Mouse (Mus musculus) CH12.LX (cell line): ENCODE data around the gene Fnip1. TPM values are rescaled to one million over a fixed set of nuclear protein-coding genes. Genes with fewer than 3 reads are reported as not detected.

Experiments used
- DNase-seq: peaks from one replicate; pipeline ENCODE4 v3.0.0-alpha.2; 2013; ENCODE audit errors: extremely low read depth
- H3K27ac ChIP-seq: 2 replicates; pipeline ENCODE4 v1.5.1; 2012; ENCODE audit warnings: low read depth, mild to moderate bottlenecking, control low read depth, moderate library complexity; ENCODE audit not compliant: insufficient read depth
- H3K27me3 ChIP-seq: replicated peaks from 2 replicates; pipeline ENCODE3; 2012; ENCODE audit warnings: inconsistent platforms
- H3K36me3 ChIP-seq, 2 experiments: replicated peaks in 1 of 2; 2 replicates each; pipeline versions ENCODE3 to v1.6.1; 2012; ENCODE audit warnings: inconsistent platforms in 1 of 2, low read length in 1 of 2, mild to moderate bottlenecking in 1 of 2, mixed read lengths in 1 of 2, moderate library complexity in 1 of 2; ENCODE audit not compliant: control insufficient read depth in 1 of 2, insufficient read depth in 1 of 2
- H3K4me1 ChIP-seq, 2 experiments: 2 replicates each; pipeline ENCODE4 v1.6.1; 2012; ENCODE audit warnings: inconsistent platforms in 1 of 2, moderate library complexity in 1 of 2; ENCODE audit not compliant: insufficient read depth in 2 of 2, control insufficient read depth in 1 of 2
- H3K4me2 ChIP-seq: 2 replicates; pipeline ENCODE4 v1.6.1; 2012; ENCODE audit warnings: low read depth, mild to moderate bottlenecking, control low read depth; ENCODE audit not compliant: poor library complexity, insufficient read depth, severe bottlenecking
- H3K4me3 ChIP-seq, 3 experiments: fragments of 150-350 bp in 1 of 3; sonication (generic) in 1 of 3; replicated peaks in 1 of 3; 2 replicates each; pipeline versions ENCODE3 to v1.5.1; 2011 to 2012; ENCODE audit warnings: low read depth in 2 of 3, low read length in 2 of 3, mild to moderate bottlenecking in 2 of 3, moderate library complexity in 2 of 3, control low read depth in 1 of 3, improper control_type of control experiment in 1 of 3, inconsistent platforms in 1 of 3, mixed read lengths in 1 of 3; ENCODE audit not compliant: poor library complexity in 1 of 3
- H3K79me2 ChIP-seq: replicated peaks from 2 replicates; pipeline ENCODE4 v1.6.1; 2012; ENCODE audit warnings: mild to moderate bottlenecking, moderate library complexity; ENCODE audit not compliant: control insufficient read depth, poor library complexity, insufficient read depth, severe bottlenecking; ENCODE audit errors: extremely low read depth
- H3K9ac ChIP-seq: 2 replicates; pipeline ENCODE4 v1.6.1; 2012; ENCODE audit warnings: low read depth, mild to moderate bottlenecking, control low read depth, moderate library complexity; ENCODE audit not compliant: insufficient read depth
- H3K9me3 ChIP-seq: replicated peaks from 2 replicates; pipeline ENCODE3; 2012; ENCODE audit warnings: low read length, inconsistent platforms, mixed read lengths
- BHLHE40 ChIP-seq: IDR thresholded peaks from 2 replicates; pipeline ENCODE4 v1.6.1; 2011; ENCODE audit warnings: mild to moderate bottlenecking, low read depth, low read length, improper control_type of control experiment
- CTCF ChIP-seq, 2 experiments: IDR thresholded peaks in 1 of 2; conservative IDR thresholded peaks in 1 of 2; 2 replicates each; pipeline ENCODE4 v1.5.1; 2011 to 2012; ENCODE audit warnings: low read depth in 2 of 2, low read length in 2 of 2, improper control_type of control experiment in 1 of 2, inconsistent platforms in 1 of 2, mild to moderate bottlenecking in 1 of 2, moderate library complexity in 1 of 2
- E2F4 ChIP-seq: IDR thresholded peaks from 2 replicates; pipeline ENCODE4 v1.6.1; 2011; ENCODE audit warnings: low read depth, low read length, improper control_type of control experiment; ENCODE audit not compliant: insufficient replicate concordance
- EP300 ChIP-seq: IDR thresholded peaks from 2 replicates; pipeline ENCODE4 v1.6.1; 2011; ENCODE audit warnings: low read length, improper control_type of control experiment
- ETS1 ChIP-seq: conservative IDR thresholded peaks from 2 replicates; pipeline ENCODE4 v1.6.1; 2012; ENCODE audit warnings: low read depth, mild to moderate bottlenecking, inconsistent platforms, low read length, improper control_type of control experiment, moderate library complexity
- IRF4 ChIP-seq: IDR thresholded peaks from 2 replicates; pipeline ENCODE4 v1.6.1; 2014; ENCODE audit warnings: low read depth, mild to moderate bottlenecking, inconsistent platforms, low read length, improper control_type of control experiment
- JUN ChIP-seq: IDR thresholded peaks from 2 replicates; pipeline ENCODE4 v1.6.1; 2011; ENCODE audit warnings: low read depth, mild to moderate bottlenecking, low read length, improper control_type of control experiment, moderate library complexity; ENCODE audit not compliant: insufficient read depth
- MAX ChIP-seq: IDR thresholded peaks from 2 replicates; pipeline ENCODE4 v1.6.1; 2011; ENCODE audit warnings: low read length, improper control_type of control experiment
- MAZ ChIP-seq: IDR thresholded peaks from 2 replicates; pipeline ENCODE4 v1.6.1; 2012; ENCODE audit warnings: low read depth, mild to moderate bottlenecking, inconsistent platforms, low read length, improper control_type of control experiment, moderate library complexity
- MEF2A ChIP-seq: IDR thresholded peaks from 2 replicates; pipeline ENCODE4 v1.6.1; 2014; ENCODE audit warnings: low read depth, mild to moderate bottlenecking, inconsistent platforms, low read length, improper control_type of control experiment, borderline replicate concordance
- MYC ChIP-seq: IDR thresholded peaks from 2 replicates; pipeline ENCODE4 v1.6.1; 2011; ENCODE audit warnings: low read depth, mild to moderate bottlenecking, improper control_type of control experiment, low read length
- POLR2AphosphoS2 ChIP-seq: IDR thresholded peaks from 2 replicates; pipeline ENCODE4 v1.6.1; 2011; ENCODE audit warnings: low read depth, low read length, improper control_type of control experiment
- SIN3A ChIP-seq: IDR thresholded peaks from 2 replicates; pipeline ENCODE4 v1.6.1; 2012; ENCODE audit warnings: low read length, improper control_type of control experiment, inconsistent platforms
- SMC3 ChIP-seq: IDR thresholded peaks from 2 replicates; pipeline ENCODE4 v1.6.1; 2011; ENCODE audit warnings: low read depth, low read length, improper control_type of control experiment
- TBP ChIP-seq: conservative IDR thresholded peaks from 2 replicates; pipeline ENCODE4 v1.6.1; 2011; ENCODE audit warnings: low read depth, low read length, improper control_type of control experiment
- TCF12 ChIP-seq: IDR thresholded peaks from 2 replicates; pipeline ENCODE4 v1.6.1; 2014; ENCODE audit warnings: low read depth, mild to moderate bottlenecking, inconsistent platforms, low read length, improper control_type of control experiment
- UBTF ChIP-seq: IDR thresholded peaks from 2 replicates; pipeline ENCODE4 v1.6.1; 2012; ENCODE audit warnings: low read depth, mild to moderate bottlenecking, inconsistent platforms, low read length, improper control_type of control experiment, moderate library complexity
- USF1 ChIP-seq: IDR thresholded peaks from 2 replicates; pipeline ENCODE4 v1.6.1; 2014; ENCODE audit warnings: low read depth, mild to moderate bottlenecking, inconsistent platforms, low read length, improper control_type of control experiment
- USF2 ChIP-seq: conservative IDR thresholded peaks from 2 replicates; pipeline ENCODE4 v1.6.1; 2011; ENCODE audit warnings: low read depth, low read length, improper control_type of control experiment
- dilution Hi-C: fragments of 300-500 bp; cut with MboI; formaldehyde crosslinking; loops from 2 replicates; pipeline ENCODE4 v1.14.3; 2020; ENCODE audit warnings: low sequenced_read_pairs; ENCODE audit not compliant: extremely low pct_unique_long_range_greater_than_20kb, extremely low pct_ligation_motif_present
- in situ Hi-C: fragments of 300-500 bp; cut with MboI; formaldehyde crosslinking; loops from 3 replicates; pipeline ENCODE4 v1.14.3; 2019; ENCODE audit warnings: low sequenced_read_pairs, low pct_ligation_motif_present, low pct_unique_long_range_greater_than_20kb, mixed read lengths
- polyA plus RNA-seq: library from polyadenylated mRNA; unstranded; fragments of >175 nt; gene quantifications from 2 replicates; pipeline ENCODE4 v1.2.1, GENCODE M21; 2012; ENCODE audit warnings: low read depth; ENCODE audit not compliant: insufficient read length
- total RNA-seq, 2 experiments: library from RNA; depleted of rRNA; stranded (reverse); fragments of 300-350 nt in 1 of 2; fragments of >200 nt in 1 of 2; gene quantifications; 2 replicates each; pipeline ENCODE4 v1.2.3; 2012 to 2014

Gene Fnip1
- total and polyA plus RNA-seq, 3 experiments = 15.4 to 24.5 (median 21.8) TPM

DNA sequence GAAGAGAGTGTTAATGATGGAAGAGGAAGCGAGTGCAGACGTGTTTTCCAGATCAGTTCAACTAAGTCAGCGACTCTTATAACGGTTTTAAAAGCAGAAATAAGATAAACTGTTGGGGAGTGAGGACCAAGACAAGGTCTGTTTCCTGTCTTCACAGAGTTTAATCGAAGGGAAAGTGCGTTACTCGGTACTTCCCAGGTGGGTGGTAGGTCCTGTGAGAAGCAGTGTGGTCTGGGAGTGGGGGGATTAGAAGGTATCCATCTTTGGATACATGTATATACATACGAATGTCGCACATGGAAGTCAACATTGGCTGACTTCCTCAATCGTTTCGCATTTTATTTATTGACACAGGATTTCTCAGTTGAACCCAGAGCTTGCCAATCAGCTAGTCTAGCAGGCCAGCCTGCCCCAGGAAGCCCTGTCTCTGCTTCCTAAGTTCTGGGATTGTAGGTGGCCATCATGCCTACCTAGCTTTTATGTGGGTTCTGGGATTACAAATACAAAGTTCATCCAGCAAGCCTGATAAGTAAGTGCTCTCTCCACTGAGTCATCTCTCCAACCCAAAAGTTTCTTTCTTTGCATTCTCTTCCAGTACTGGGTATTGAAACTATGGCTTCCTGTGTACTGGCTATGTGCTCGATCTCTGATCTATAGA, 10.2 kb upstream of the Fnip1 start (continued):
- TF ChIP-seq EP300 (no peak; the same call in 1 of the 2 replicates), USF2 (no peak)

DNA sequence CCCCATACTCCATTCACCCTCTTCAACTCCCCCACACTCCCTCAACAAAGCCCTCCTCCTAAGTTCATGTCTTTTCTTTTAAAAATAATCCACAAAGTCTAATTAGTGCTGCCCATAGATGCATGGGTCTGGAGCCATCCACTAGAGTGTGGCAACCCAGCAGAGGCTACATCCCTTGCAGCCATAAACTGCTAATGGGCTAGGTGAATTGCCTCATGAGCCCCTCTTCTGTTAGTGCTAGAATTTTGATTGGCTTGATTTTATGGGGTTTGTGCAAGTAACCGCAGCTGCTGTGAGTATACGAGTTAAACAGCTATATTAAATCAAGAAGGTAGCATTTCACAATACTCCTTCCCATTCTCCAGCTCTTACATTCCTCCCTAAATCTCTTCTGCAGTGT, 8.8 kb upstream of the Fnip1 start:
- H3K9ac ChIP-seq = no peak overlapping the region
- in situ Hi-C loops = no loop called here
- no peaks in the 10 kb centered on the region for H3K36me3 ChIP-seq
- DNase-seq = no peak
- H3K9me3 ChIP-seq = no peaks in the 10 kb centered on the region
- H3K4me2 ChIP-seq = no peak overlapping the region
- no peak for TF ChIP-seq MYC
- no peak for TF ChIP-seq SIN3A
- TF ChIP-seq IRF4 = no peak
- no peak for TF ChIP-seq E2F4
- no peak for TF ChIP-seq EP300
- TF ChIP-seq ETS1 = no peak
- dilution Hi-C loops = no loop called here
- H3K27me3 ChIP-seq = no peaks in the 10 kb centered on the region
- H3K27ac ChIP-seq = no peak overlapping the region
- H3K79me2 ChIP-seq = no peaks in the 10 kb centered on the region
- no peak overlapping the region for H3K4me3 ChIP-seq
- peaks cover 6 to 8% of the 10 kb centered on the region in 2 experiments; a peak in 2 of 4 replicates for H3K4me1 ChIP-seq

GRCm38 (mm10) chr11:54435797-54436196, 2.2 kb upstream of the Fnip1 start:
- in situ Hi-C loops = loop anchor here (5.0 to 10.0 kb wide), 2 partner anchors 92 to 131 kb away; partner anchors contain the start of gene Acsl6
- Histone ChIP-seq H3K4me3 (no peak overlapping the region), H3K79me2 (peaks cover 25% of the 10 kb centered on the region), H3K27me3 (no peaks in the 10 kb centered on the region), H3K27ac (no peak overlapping the region), H3K36me3 (peaks cover 0 to 5% of the 10 kb centered on the region in 2 experiments), H3K4me1 (peaks cover 2 to 18% of the 10 kb centered on the region in 2 experiments), H3K9ac (no peak overlapping the region), H3K4me2 (no peak overlapping the region), H3K9me3 (no peaks in the 10 kb centered on the region)
- dilution Hi-C loops = no loop called here
- DNase-seq = no peak
- TF ChIP-seq BHLHE40 = no peak
- TF ChIP-seq POLR2AphosphoS2 = no peak
- TF ChIP-seq JUN = no peak
- no peak for TF ChIP-seq MAZ
- no peak for TF ChIP-seq SMC3
- no peak for TF ChIP-seq TCF12
- TF ChIP-seq EP300 = no peak
- TF ChIP-seq UBTF = no peak
- TF ChIP-seq MAX = no peak
- no peak for TF ChIP-seq TBP
- no peak for TF ChIP-seq USF1
- TF ChIP-seq CTCF (conservative IDR thresholded peaks at IDR 0.05 in 1 of 2, IDR thresholded peaks at IDR 0.05 in 1 of 2; ENCODE audit: low read depth in 2 of 2, low read length in 2 of 2) = no peak
- no peak for TF ChIP-seq MEF2A
